8 mouse cellular contexts compared by ENCODE assay signal in the genomic region with DNA sequence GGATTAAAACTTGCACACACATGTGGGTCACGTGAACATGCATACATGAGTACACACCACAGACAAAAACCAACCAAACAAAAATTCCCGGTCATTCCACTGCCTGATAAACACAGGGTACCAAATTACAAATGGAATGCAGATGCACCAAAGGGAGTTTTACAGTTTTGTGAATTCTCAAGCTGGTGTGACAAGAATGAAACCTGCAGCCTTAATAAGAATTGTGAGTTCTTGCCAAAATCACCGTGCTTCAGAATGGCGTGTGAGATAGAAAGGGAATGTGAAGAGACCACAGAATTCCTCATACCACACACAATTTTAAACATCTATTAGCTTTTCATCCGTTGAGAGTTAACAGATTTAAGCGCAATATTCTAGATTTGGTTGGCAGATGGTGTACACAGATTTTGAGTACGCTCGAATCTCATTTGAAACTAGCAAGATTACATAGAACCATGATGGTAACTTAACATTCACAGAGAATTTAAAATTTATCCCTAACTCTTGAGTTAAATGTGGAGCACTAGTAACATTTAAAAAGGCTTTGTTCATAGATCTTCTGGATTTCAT. TPM values are rescaled to one million over a fixed set of nuclear protein-coding genes. Genes with fewer than 3 reads are reported as not detected.
DNase-seq lines count a peak whose midpoint lies in the region; ATAC-seq and TF ChIP-seq lines count a peak whose summit lies in the region.

No protein-coding gene starts in this region.

- H3K4me1 ChIP-seq in heart, embryonic 11.5 days (ENCODE audit: control insufficient read depth, insufficient read depth, low read length) = peaks cover 3% of the 10 kb centered on the region; the same call in 1 of the 2 replicates
- peaks cover 28% of the 10 kb centered on the region for H3K4me1 ChIP-seq in E14TG2a.4 (replicated peaks; ENCODE audit: low read depth, low read length)
- H3K4me1 ChIP-seq in forebrain, embryonic 11.5 days (replicated peaks; ENCODE audit: control insufficient read depth, insufficient read depth, low read length) = no peaks in the 10 kb centered on the region
- H3K4me1 ChIP-seq in liver, embryonic 12.5 days = peaks cover 30% of the 10 kb centered on the region

- H3K27ac ChIP-seq in heart, embryonic 11.5 days (ENCODE audit: low read depth, low read length) = peak overlapping the region; percentile 100
- H3K27ac ChIP-seq in forebrain, embryonic 11.5 days (ENCODE audit: low read depth, low read length) = peak overlapping the region; percentile 91; the same call in 1 of the 2 replicates
- H3K27ac ChIP-seq in liver, embryonic 12.5 days = peak overlapping the region; percentile 94

- 66% methylated on average over 8 of the region's 8 CpGs for WGBS in heart, embryonic 11.5 days (ENCODE audit: insufficient replicate concordance)
- WGBS in forebrain, embryonic 11.5 days = 80% methylated on average over 8 of the region's 8 CpGs
- 65% methylated on average over 8 of the region's 8 CpGs for WGBS in liver, embryonic 12.5 days (ENCODE audit: insufficient replicate concordance)

- ATAC-seq in heart, embryonic 11.5 days (replicated peaks; ENCODE audit: insufficient number of reproducible peaks, low FRiP score, low TSS enrichment) = no peak
- ATAC-seq in forebrain, embryonic 11.5 days (replicated peaks; ENCODE audit: low FRiP score) = no peak
- no peak for ATAC-seq in liver, embryonic 12.5 days

- peak overlapping the region; percentile 96; the same call in 1 of the 2 replicates for H3K4me3 ChIP-seq in heart, embryonic 11.5 days (ENCODE audit: low read depth, low read length)
- H3K4me3 ChIP-seq in E14TG2a.4 (replicated peaks; ENCODE audit: low read length) = peak overlapping the region; percentile 94
- peak overlapping the region; percentile 95 for H3K4me3 ChIP-seq in forebrain, embryonic 11.5 days (ENCODE audit: low read depth, low read length)
- H3K4me3 ChIP-seq in liver, embryonic 12.5 days = peak overlapping the region; percentile 99

- H3K9me3 ChIP-seq in heart, embryonic 11.5 days (replicated peaks; ENCODE audit: control insufficient read depth, low read length) = no peaks in the 10 kb centered on the region
- H3K9me3 ChIP-seq in E14TG2a.4 (ENCODE audit: low read length) = no peaks in the 10 kb centered on the region
- H3K9me3 ChIP-seq in forebrain, embryonic 11.5 days (ENCODE audit: control insufficient read depth, low read length) = no peaks in the 10 kb centered on the region
- H3K9me3 ChIP-seq in liver, embryonic 12.5 days (replicated peaks) = no peaks in the 10 kb centered on the region

- no peaks in the 10 kb centered on the region for H3K36me3 ChIP-seq in heart, embryonic 11.5 days (ENCODE audit: control insufficient read depth, insufficient read depth, low read length)
- no peaks in the 10 kb centered on the region for H3K36me3 ChIP-seq in E14TG2a.4 (ENCODE audit: insufficient read depth, low read length)
- H3K36me3 ChIP-seq in forebrain, embryonic 11.5 days (ENCODE audit: control insufficient read depth, insufficient read depth, low read length) = no peaks in the 10 kb centered on the region
- H3K36me3 ChIP-seq in liver, embryonic 12.5 days = no peaks in the 10 kb centered on the region

- DNase-seq in heart, adult 9 months (ENCODE audit: low spot score in 2 of 2) = no peak
- no peak for DNase-seq in forebrain, embryonic 11.5 days (ENCODE audit: low spot score)
- DNase-seq in adrenal gland, adult 8-10 months = no peak
- no peak for DNase-seq in gastrocnemius, adult 18-20 months (ENCODE audit: low spot score)
- DNase-seq in lung, postnatal 14 days = no peak

- H3K27me3 ChIP-seq in heart, embryonic 11.5 days (ENCODE audit: control insufficient read depth, insufficient read depth, low read length) = no peaks in the 10 kb centered on the region
- H3K27me3 ChIP-seq in E14TG2a.4 (ENCODE audit: insufficient read depth, low read length) = no peaks in the 10 kb centered on the region
- H3K27me3 ChIP-seq in forebrain, embryonic 11.5 days (ENCODE audit: control insufficient read depth, insufficient read depth, low read length) = no peaks in the 10 kb centered on the region
- H3K27me3 ChIP-seq in liver, embryonic 12.5 days (replicated peaks) = no peaks in the 10 kb centered on the region

- H3K9ac ChIP-seq in heart, embryonic 11.5 days (ENCODE audit: low read depth, low read length) = no peak overlapping the region; the same call in 1 of the 2 replicates
- peak overlapping the region; percentile 97; the same call in 1 of the 2 replicates for H3K9ac ChIP-seq in forebrain, embryonic 11.5 days (ENCODE audit: low read length)
- peak overlapping the region; percentile 99 for H3K9ac ChIP-seq in liver, embryonic 12.5 days

- TF ChIP-seq CTCF in E14TG2a.4 (conservative IDR thresholded peaks at IDR 0.05; ENCODE audit: low read length) = no peak

- peak overlapping the region; percentile 78 for H3K4me2 ChIP-seq in heart, embryonic 11.5 days
- peak overlapping the region; percentile 64; the same call in 1 of the 2 replicates for H3K4me2 ChIP-seq in forebrain, embryonic 11.5 days (ENCODE audit: low read depth, low read length, severe bottlenecking)
- H3K4me2 ChIP-seq in liver, embryonic 12.5 days = peak overlapping the region; percentile 80

RNA-seq across cellular contexts. Expression of gene Picalm, which starts 1.3 kb away (rescaled TPM):
- polyA plus RNA-seq in heart, embryonic 11.5 days (2014; fragmentation: Nextera tagmentation; extraction: Ambion mirVana) = 36.1 and 43.7 TPM in 2 replicates
- 33.6 and 36.7 TPM in 2 replicates for polyA plus RNA-seq in forebrain, embryonic 11.5 days (2014; fragmentation: Nextera tagmentation; extraction: Ambion mirVana)
- 71.1 and 73.2 TPM in 2 replicates for polyA plus RNA-seq in liver, embryonic 12.5 days (2016; fragmentation: Nextera tagmentation; extraction: Ambion mirVana)
- 100 to 1,000 TPM; 106 to 151 (median 133) TPM for total RNA-seq in adrenal gland, adult 8-10 months (2022)
- total RNA-seq in gastrocnemius, adult 18-20 months (2021) = 10 to 100 TPM; 72.1 to 94.6 TPM
